Mouse (Mus musculus) left cerebral cortex, adult 11 months (tissue): ENCODE measurements around the gene Pabpn1l.
"Not testable (repeated sequence)": the region's sequence is repeated elsewhere in the genome, so short reads cannot be mapped to it uniquely, and the experiment has no call there.

Experiments used
- DNase-seq: peaks from one replicate; pipeline ENCODE4 v3.0.0; 2022; ENCODE audit warnings: low spot score

The Pabpn1l gene

GRCm38 (mm10) chr8:122646337-122646736 is 23.8 kb upstream of the Pabpn1l start:
- DNase-seq: no peak

- DNase-seq: no peak
Measured at GRCm38 (mm10) chr8:122644175-122644954, 21.8 kb upstream of the Pabpn1l start.

GRCm38 (mm10) chr8:122642071-122642470 is 19.5 kb upstream of the Pabpn1l start:
- DNase-seq: no peak

GRCm38 (mm10) chr8:122641406-122641805 is 18.9 kb upstream of the Pabpn1l start:
- DNase-seq: peak; percentile 61

GRCm38 (mm10) chr8:122640825-122641224 is 18.3 kb upstream of the Pabpn1l start:
- no peak for DNase-seq

GRCm38 (mm10) chr8:122639521-122640248 is 17.1 kb upstream of the Pabpn1l start:
- DNase-seq: no peak

GRCm38 (mm10) chr8:122638601-122639000 is 16.1 kb upstream of the Pabpn1l start:
- no peak for DNase-seq

- no peak for DNase-seq
Measured at GRCm38 (mm10) chr8:122637230-122637629, 14.7 kb upstream of the Pabpn1l start.

GRCm38 (mm10) chr8:122636803-122637175 is 14.2 kb upstream of the Pabpn1l start:
- no peak for DNase-seq

- no peak for DNase-seq
Measured at GRCm38 (mm10) chr8:122635878-122636802, 13.6 kb upstream of the Pabpn1l start.

GRCm38 (mm10) chr8:122633205-122633604 is 10.7 kb upstream of the Pabpn1l start:
- no peak for DNase-seq

GRCm38 (mm10) chr8:122632134-122632533 is 9.6 kb upstream of the Pabpn1l start:
- DNase-seq: not testable (repeated sequence)

GRCm38 (mm10) chr8:122630696-122631095 is 8.2 kb upstream of the Pabpn1l start:
- DNase-seq: no peak

- DNase-seq: no peak
Measured at GRCm38 (mm10) chr8:122629388-122629787, 6.8 kb upstream of the Pabpn1l start.

- no peak for DNase-seq
Measured at GRCm38 (mm10) chr8:122626896-122627295, 4.4 kb upstream of the Pabpn1l start.

GRCm38 (mm10) chr8:122625811-122626210 is 3.3 kb upstream of the Pabpn1l start:
- no peak for DNase-seq

GRCm38 (mm10) chr8:122624653-122625052 is 2.1 kb upstream of the Pabpn1l start:
- no peak for DNase-seq

- no peak for DNase-seq
Measured at GRCm38 (mm10) chr8:122623844-122624642, 1.5 kb upstream of the Pabpn1l start.

- DNase-seq: no peak
Measured at GRCm38 (mm10) chr8:122620446-122620845, 2.1 kb downstream of the Pabpn1l start.

GRCm38 (mm10) chr8:122618660-122619378 is 3.7 kb downstream of the Pabpn1l start:
- no peak for DNase-seq
